Mouse (Mus musculus) MEL (cell line): Measurements from ENCODE around the gene Kdm7a. TPM values are rescaled to one million over a fixed set of nuclear protein-coding genes. Genes with fewer than 3 reads are reported as not detected.

ENCODE experiments used
- DNase-seq: peaks from one replicate; pipeline ENCODE4 v3.0.0; 2011; ENCODE audit warnings: low read depth, low spot score
- H3K27ac ChIP-seq: 2 replicates; pipeline ENCODE4 v1.5.1; 2012; ENCODE audit warnings: low read depth, mild to moderate bottlenecking, control low read depth, low read length, moderate library complexity; ENCODE audit not compliant: control insufficient read depth
- H3K27me3 ChIP-seq, 2 experiments: fragments of 150-350 bp in 1 of 2; sonication (generic) in 1 of 2; 2 replicates each; pipeline ENCODE4 v1.6.1; 2012; ENCODE audit warnings: low read length in 2 of 2, mild to moderate bottlenecking in 2 of 2, improper control_type of control experiment in 1 of 2, moderate library complexity in 1 of 2; ENCODE audit not compliant: insufficient read depth in 2 of 2, control insufficient read depth in 1 of 2
- H3K36me3 ChIP-seq, 2 experiments: 2 replicates each; pipeline ENCODE4 v1.6.1; 2012 to 2014; ENCODE audit warnings: low read length in 2 of 2, improper control_type of control experiment in 1 of 2, inconsistent platforms in 1 of 2, mild to moderate bottlenecking in 1 of 2; ENCODE audit not compliant: insufficient read depth in 2 of 2, control insufficient read depth in 1 of 2
- H3K4me1 ChIP-seq, 2 experiments: fragments of 150-350 bp in 1 of 2; sonication (generic) in 1 of 2; 2 replicates each; pipeline ENCODE4 v1.6.1; 2012; ENCODE audit warnings: low read length in 2 of 2, improper control_type of control experiment in 1 of 2, mild to moderate bottlenecking in 1 of 2; ENCODE audit not compliant: insufficient read depth in 2 of 2, control insufficient read depth in 1 of 2
- H3K4me3 ChIP-seq, 2 experiments: fragments of 150-350 bp in 1 of 2; sonication (generic) in 1 of 2; 2 replicates each; pipeline ENCODE4 v1.5.1; 2012; ENCODE audit warnings: low read depth in 2 of 2, low read length in 2 of 2, mild to moderate bottlenecking in 2 of 2, moderate library complexity in 2 of 2, control low read depth in 1 of 2, improper control_type of control experiment in 1 of 2; ENCODE audit not compliant: control insufficient read depth in 1 of 2, insufficient read depth in 1 of 2
- H3K79me2 ChIP-seq: 2 replicates; pipeline ENCODE4 v1.6.1; 2012; ENCODE audit warnings: mild to moderate bottlenecking, low read length, moderate library complexity; ENCODE audit not compliant: control insufficient read depth, poor library complexity, insufficient read depth
- H3K9ac ChIP-seq: 2 replicates; pipeline ENCODE4 v1.6.1; 2012; ENCODE audit warnings: low read depth, mild to moderate bottlenecking, control low read depth, low read length, moderate library complexity; ENCODE audit not compliant: control insufficient read depth, poor library complexity, severe bottlenecking
- H3K9me3 ChIP-seq: fragments of 150-350 bp; sonication (generic); replicated peaks from 2 replicates; pipeline ENCODE4 v1.6.1; 2012; ENCODE audit warnings: mild to moderate bottlenecking, low read length, improper control_type of control experiment, moderate library complexity; ENCODE audit not compliant: insufficient read depth
- CHD1 ChIP-seq: IDR thresholded peaks from 2 replicates; pipeline ENCODE4 v1.6.1; 2012; ENCODE audit warnings: low read depth, mild to moderate bottlenecking, inconsistent platforms, low read length, improper control_type of control experiment
- CHD2 ChIP-seq: IDR thresholded peaks from 2 replicates; pipeline ENCODE4 v1.6.1; 2011; ENCODE audit warnings: low read length, improper control_type of control experiment
- CTCF ChIP-seq, 3 experiments: IDR thresholded peaks in 2 of 3; conservative IDR thresholded peaks in 1 of 3; 2 replicates each; pipeline ENCODE4 v1.5.1; 2011 to 2012; ENCODE audit warnings: low read length in 3 of 3, low read depth in 2 of 3, mild to moderate bottlenecking in 2 of 3, improper control_type of control experiment in 1 of 3, inconsistent platforms in 1 of 3, mixed read lengths in 1 of 3, moderate library complexity in 1 of 3; ENCODE audit not compliant: control insufficient read depth in 1 of 3, insufficient read depth in 1 of 3, poor library complexity in 1 of 3, severe bottlenecking in 1 of 3
- EP300 ChIP-seq, 2 experiments: IDR thresholded peaks; 2 replicates each; pipeline ENCODE4 v1.6.1; 2011; ENCODE audit warnings: improper control_type of control experiment in 2 of 2, low read length in 2 of 2, low read depth in 1 of 2, mild to moderate bottlenecking in 1 of 2
- KAT2A ChIP-seq: conservative IDR thresholded peaks from 2 replicates; pipeline ENCODE4 v1.6.1; 2012; ENCODE audit warnings: low read depth, low read length, improper control_type of control experiment, inconsistent platforms
- MAX ChIP-seq: IDR thresholded peaks from 2 replicates; pipeline ENCODE4 v1.6.1; 2011; ENCODE audit warnings: low read length, improper control_type of control experiment
- MXI1 ChIP-seq: IDR thresholded peaks from 2 replicates; pipeline ENCODE4 v1.6.1; 2011; ENCODE audit warnings: mild to moderate bottlenecking, low read depth, low read length, improper control_type of control experiment
- MYB ChIP-seq: IDR thresholded peaks from 2 replicates; pipeline ENCODE4 v1.6.1; 2011; ENCODE audit warnings: mild to moderate bottlenecking, low read depth, low read length, improper control_type of control experiment
- MYC ChIP-seq: IDR thresholded peaks from 2 replicates; pipeline ENCODE4 v1.6.1; 2011; ENCODE audit warnings: low read depth, mild to moderate bottlenecking, low read length, improper control_type of control experiment, moderate library complexity
- NRF1 ChIP-seq: IDR thresholded peaks from 2 replicates; pipeline ENCODE4 v1.6.1; 2014; ENCODE audit warnings: low read depth, mild to moderate bottlenecking, inconsistent platforms, low read length, improper control_type of control experiment, moderate library complexity; ENCODE audit not compliant: poor library complexity, insufficient read depth, severe bottlenecking
- POLR2A ChIP-seq, 2 experiments: IDR thresholded peaks; 2 replicates each; pipeline ENCODE4 v1.6.1; 2011 to 2012; ENCODE audit warnings: low read length in 2 of 2, mild to moderate bottlenecking in 2 of 2, control low read depth in 1 of 2, improper control_type of control experiment in 1 of 2, low read depth in 1 of 2, moderate library complexity in 1 of 2; ENCODE audit not compliant: control insufficient read depth in 1 of 2, insufficient read depth in 1 of 2, poor library complexity in 1 of 2
- POLR2AphosphoS2 ChIP-seq: IDR thresholded peaks from 2 replicates; pipeline ENCODE4 v1.6.1; 2011; ENCODE audit warnings: low read length, improper control_type of control experiment
- RAD21 ChIP-seq: IDR thresholded peaks from 2 replicates; pipeline ENCODE4 v1.6.1; 2011; ENCODE audit warnings: mild to moderate bottlenecking, low read depth, low read length, improper control_type of control experiment
- RCOR1 ChIP-seq: IDR thresholded peaks from 2 replicates; pipeline ENCODE4 v1.6.1; 2012; ENCODE audit warnings: low read depth, mild to moderate bottlenecking, inconsistent platforms, low read length, improper control_type of control experiment
- SIN3A ChIP-seq: IDR thresholded peaks from 2 replicates; pipeline ENCODE4 v1.6.1; 2012; ENCODE audit warnings: low read length, improper control_type of control experiment, inconsistent platforms
- SMC3 ChIP-seq: IDR thresholded peaks from 2 replicates; pipeline ENCODE4 v1.6.1; 2011; ENCODE audit warnings: low read depth, low read length, improper control_type of control experiment
- TBP ChIP-seq: IDR thresholded peaks from 2 replicates; pipeline ENCODE4 v1.8.0; 2011; ENCODE audit warnings: low read depth, low read length, improper control_type of control experiment
- TCF12 ChIP-seq: IDR thresholded peaks from 2 replicates; pipeline ENCODE4 v1.6.1; 2014; ENCODE audit warnings: low read depth, mild to moderate bottlenecking, inconsistent platforms, low read length, improper control_type of control experiment, moderate library complexity
- UBTF ChIP-seq: IDR thresholded peaks from 2 replicates; pipeline ENCODE4 v1.6.1; 2012; ENCODE audit warnings: low read depth, mild to moderate bottlenecking, inconsistent platforms, low read length, improper control_type of control experiment, moderate library complexity, borderline replicate concordance; ENCODE audit not compliant: insufficient read depth
- USF1 ChIP-seq: IDR thresholded peaks from 2 replicates; pipeline ENCODE4 v1.6.1; 2014; ENCODE audit warnings: low read depth, mild to moderate bottlenecking, inconsistent platforms, low read length, improper control_type of control experiment, moderate library complexity
- ZC3H11A ChIP-seq: IDR thresholded peaks from 2 replicates; pipeline ENCODE4 v1.6.1; 2012; ENCODE audit warnings: low read depth, mild to moderate bottlenecking, inconsistent platforms, low read length, improper control_type of control experiment
- ZKSCAN1 ChIP-seq: IDR thresholded peaks from 2 replicates; pipeline ENCODE4 v1.6.1; 2012; ENCODE audit warnings: low read depth, mild to moderate bottlenecking, inconsistent platforms, low read length, improper control_type of control experiment, moderate library complexity
- ZMIZ1 ChIP-seq: IDR thresholded peaks from 2 replicates; pipeline ENCODE4 v1.6.1; 2012; ENCODE audit warnings: low read depth, mild to moderate bottlenecking, inconsistent platforms, low read length, improper control_type of control experiment, moderate library complexity
- ZNF384 ChIP-seq: IDR thresholded peaks from 2 replicates; pipeline ENCODE4 v1.6.1; 2012; ENCODE audit warnings: low read depth, mild to moderate bottlenecking, inconsistent platforms, low read length, improper control_type of control experiment
- polyA plus RNA-seq, 2 experiments: library from polyadenylated mRNA; stranded (reverse) in 1 of 2; unstranded in 1 of 2; fragments of >175 nt in 1 of 2; fragments of >200 nt in 1 of 2; gene quantifications; 2 replicates each; pipeline versions ENCODE4 v1.2.1 to v1.2.4; 2012; ENCODE audit warnings: low replicate concordance in 2 of 2, low read depth in 1 of 2; ENCODE audit not compliant: insufficient read length in 2 of 2, insufficient read depth in 1 of 2, missing spikeins in 1 of 2
- total RNA-seq: library from RNA; depleted of rRNA; stranded (reverse); fragments of 300-350 nt; gene quantifications from 2 replicates; pipeline ENCODE4 v1.2.3, GENCODE M21; 2012

Gene Kdm7a
- total and polyA plus RNA-seq, 3 experiments: 1.7 to 2.5 TPM; not detected in 1

DNA sequence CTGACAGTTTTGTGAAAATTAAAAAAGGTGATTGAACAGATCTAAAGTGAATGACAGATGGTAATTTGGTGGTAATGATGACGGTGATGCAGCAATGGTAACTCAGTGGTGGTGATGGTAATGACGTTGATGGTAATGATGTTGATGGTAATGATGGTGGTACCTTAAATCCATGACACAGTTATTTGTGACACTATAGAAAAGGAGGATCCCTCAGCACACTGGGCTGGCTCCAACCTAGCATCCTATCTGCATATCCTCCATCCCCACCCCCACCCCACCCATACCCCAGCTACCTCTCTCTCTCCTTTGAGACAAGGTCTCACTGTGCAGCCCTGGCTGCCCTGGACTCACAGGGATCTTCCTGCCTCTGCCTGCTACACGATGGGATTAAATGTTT, 34.4 kb upstream of the Kdm7a start:
- Histone ChIP-seq H3K9me3 (no peaks in the 10 kb centered on the region), H3K4me1 (no peaks in the 10 kb centered on the region), H3K27me3 (no peaks in the 10 kb centered on the region; a peak in 1 of 4 replicates), H3K36me3 (no peaks in the 10 kb centered on the region), H3K27ac (no peak overlapping the region), H3K79me2 (no peaks in the 10 kb centered on the region), H3K9ac (no peak overlapping the region), H3K4me3 (no peak overlapping the region)
- TF ChIP-seq USF1 (no peak), MXI1 (no peak), POLR2A (IDR thresholded peaks at IDR 0.05; ENCODE audit: control insufficient read depth in 1 of 2, insufficient read depth in 1 of 2, low read depth in 1 of 2, low read length in 2 of 2, poor library complexity in 1 of 2) (no peak), RCOR1 (no peak), RAD21 (no peak), CHD1 (no peak), MYB (no peak), TBP (no peak), MAX (no peak), POLR2AphosphoS2 (no peak), KAT2A (no peak)
- no peak for DNase-seq

DNA sequence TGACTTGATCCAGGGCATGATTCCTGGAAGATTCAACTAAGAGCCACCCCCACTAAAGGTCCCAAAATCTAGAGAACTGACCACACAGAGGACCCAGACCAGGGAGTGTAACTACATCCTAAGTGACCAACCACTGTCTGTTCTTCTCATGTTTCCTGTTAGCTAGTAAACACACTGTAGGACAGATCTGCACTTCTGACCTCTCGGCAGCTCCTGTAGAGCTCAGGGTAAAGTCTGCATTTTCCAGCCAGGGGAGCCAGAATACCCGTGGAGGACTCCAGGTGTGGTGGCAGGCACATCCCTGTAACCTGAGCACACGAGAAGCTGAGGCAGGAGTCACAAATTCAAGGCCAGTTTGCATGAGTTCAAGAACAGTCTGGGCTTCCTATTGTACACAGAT, 31.3 kb upstream of the Kdm7a start:
- Histone ChIP-seq H3K79me2 (no peaks in the 10 kb centered on the region), H3K9me3 (no peaks in the 10 kb centered on the region), H3K4me1 (no peaks in the 10 kb centered on the region), H3K4me3 (no peak overlapping the region), H3K36me3 (no peaks in the 10 kb centered on the region), H3K27ac (no peak overlapping the region), H3K27me3 (peaks cover 0 to 4% of the 10 kb centered on the region in 2 experiments; a peak in 2 of 4 replicates), H3K9ac (no peak overlapping the region)
- no peak for DNase-seq
- TF ChIP-seq ZNF384 (no peak), ZMIZ1 (no peak), TCF12 (no peak), UBTF (no peak), NRF1 (no peak), TBP (no peak), CHD2 (no peak), SMC3 (no peak), ZC3H11A (no peak), MYC (no peak), EP300 (IDR thresholded peaks at IDR 0.05; ENCODE audit: low read depth in 1 of 2, low read length in 2 of 2) (no peak), MAX (no peak), RCOR1 (no peak), CTCF (IDR thresholded peaks at IDR 0.05 in 2 of 3, conservative IDR thresholded peaks at IDR 0.05 in 1 of 3; ENCODE audit: control insufficient read depth in 1 of 3, insufficient read depth in 1 of 3, low read depth in 2 of 3, low read length in 3 of 3, poor library complexity in 1 of 3, severe bottlenecking in 1 of 3) (no peak), SIN3A (no peak), USF1 (no peak), ZKSCAN1 (no peak)
